Mouse (Mus musculus) brain, adult 10 weeks (tissue): ENCODE data around the gene Aarsd1. TPM values are rescaled to one million over a fixed set of nuclear protein-coding genes. Genes with fewer than 3 reads are reported as not detected.

ENCODE experiments used
- polyA plus RNA-seq: library from polyadenylated mRNA; stranded (reverse); fragments of 350-450 nt; fragmentation: Illumina TruSeq; extraction: RNeasy Lipid Tissue Mini Kit (QIAGEN cat#74804); gene quantifications from one replicate; pipeline ENCODE4 v1.2.3, GENCODE M21; 2015; ENCODE audit warnings: low read depth, low replicate concordance

Gene Aarsd1
- polyA plus RNA-seq, result 71.2 TPM

DNA sequence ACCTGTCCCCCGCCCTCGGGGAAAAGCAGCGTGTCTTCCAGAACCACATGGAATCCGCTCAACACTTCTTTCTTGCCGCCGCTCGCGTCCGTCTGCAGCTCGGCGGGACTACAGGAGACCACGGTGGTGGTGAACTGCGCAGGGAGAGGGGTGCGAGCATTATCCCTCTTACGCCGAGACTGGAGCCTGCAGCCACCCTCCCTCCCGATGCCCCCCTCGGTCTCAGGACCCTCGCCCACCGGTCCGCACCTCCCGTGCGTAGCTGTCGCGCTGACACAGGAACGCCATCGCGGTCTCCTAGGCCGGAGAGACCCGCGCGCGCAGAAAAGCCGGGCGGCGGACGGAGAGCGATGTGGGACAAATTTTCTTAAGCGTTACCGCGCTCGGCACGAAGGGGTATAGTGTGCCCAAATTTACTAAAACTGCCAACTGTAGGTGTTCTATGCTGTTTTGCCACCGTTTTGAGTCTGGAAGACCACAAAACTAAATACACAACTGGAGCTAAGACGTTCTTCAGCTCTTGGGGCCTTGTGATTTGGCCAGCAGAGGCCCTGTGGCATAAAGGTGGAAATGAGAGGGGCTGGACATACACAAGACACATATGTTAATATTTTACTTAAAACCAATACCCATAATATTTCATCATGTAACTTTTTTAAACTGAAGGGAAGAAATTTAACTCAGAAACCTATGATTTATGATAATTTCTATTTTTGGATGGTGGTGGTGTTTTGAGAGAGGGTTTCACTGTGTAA lies at the start of gene Aarsd1:
Gene Aarsd1, minus strand, starts transcription at position 515 of the 755 bp plus-strand sequence.

DNA sequence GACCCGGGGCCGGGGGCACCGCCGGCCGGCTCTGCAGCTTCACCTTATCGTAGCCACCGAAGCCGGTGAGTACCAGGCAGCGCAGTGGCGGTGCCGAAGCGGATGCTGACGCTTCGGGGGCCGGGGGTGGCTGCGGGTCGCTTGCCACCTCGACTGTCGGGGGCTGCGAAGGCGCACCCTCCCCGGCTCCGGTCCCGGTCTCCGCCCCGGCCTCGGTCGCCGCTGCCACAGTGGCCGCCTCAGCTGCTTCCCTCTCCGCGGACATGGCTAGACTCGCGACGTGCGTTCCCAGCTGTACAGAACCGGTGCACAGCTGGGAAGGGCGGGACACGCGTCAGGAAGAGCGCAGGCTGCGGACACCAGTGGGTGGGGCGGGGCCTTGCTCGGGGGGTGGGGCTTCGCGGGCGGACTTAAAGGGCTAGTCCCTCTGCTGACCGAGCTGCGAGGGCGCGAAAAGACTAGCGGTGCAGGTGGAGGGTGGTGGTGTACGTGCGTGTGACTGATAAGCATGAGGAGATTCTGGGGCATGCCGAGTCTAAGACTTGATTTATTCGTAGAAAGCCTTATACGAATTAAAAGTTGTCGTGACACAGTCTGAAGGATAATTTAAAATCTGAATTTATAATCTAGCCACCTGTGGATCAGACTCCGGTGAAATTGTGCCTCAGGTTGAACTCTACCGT lies 48.6 kb upstream of the Aarsd1 start, which contains the start of gene Vat1:
Gene Vat1, minus strand, starts transcription at position 362 of the 683 bp plus-strand sequence.

DNA sequence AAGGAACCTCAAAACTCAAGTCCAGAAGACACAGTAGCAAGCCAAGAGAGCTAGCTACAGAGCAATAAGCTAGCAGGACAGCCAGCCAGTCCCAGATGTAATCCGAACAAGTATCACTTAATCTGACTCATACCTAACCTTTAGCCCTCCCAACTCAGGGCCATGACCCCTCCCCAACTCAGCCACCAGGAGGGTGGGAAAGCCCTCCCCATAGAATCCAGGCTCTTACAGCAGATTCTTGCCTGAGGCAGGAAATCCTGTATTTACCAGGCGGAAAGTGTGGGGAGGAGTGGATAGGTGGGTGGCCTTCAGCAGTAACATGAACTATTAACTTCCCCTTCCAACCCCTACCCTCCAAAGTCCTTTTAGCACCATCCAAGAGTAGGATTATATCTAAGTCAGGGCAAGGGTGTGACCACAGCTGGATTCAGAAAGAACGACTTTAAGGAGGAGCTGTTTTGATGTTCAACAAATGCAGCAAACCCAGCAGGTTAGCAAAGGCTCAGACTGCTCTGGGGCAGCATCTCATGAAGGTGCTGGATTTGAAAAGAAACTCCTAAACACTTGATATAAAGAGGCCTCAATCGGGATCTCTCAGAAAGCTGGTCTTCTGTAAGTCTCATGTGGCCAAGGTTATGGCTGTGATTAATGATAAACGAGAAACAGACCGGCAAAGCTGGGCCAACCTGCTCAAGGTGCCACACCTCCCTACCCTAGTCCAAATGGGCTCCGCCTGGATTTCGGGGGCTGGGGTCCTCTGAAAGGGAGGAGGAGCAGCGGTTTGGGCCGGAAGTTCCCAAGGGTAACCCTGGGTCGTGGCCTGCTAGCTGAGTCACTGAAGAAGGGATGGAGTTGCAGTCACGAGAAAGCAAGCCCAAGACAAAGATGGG lies 47.0 kb upstream of the Aarsd1 start, which contains the start of gene Rnd2:
Gene Rnd2, plus strand, starts transcription at position 789 of the 890 bp plus-strand sequence.

DNA sequence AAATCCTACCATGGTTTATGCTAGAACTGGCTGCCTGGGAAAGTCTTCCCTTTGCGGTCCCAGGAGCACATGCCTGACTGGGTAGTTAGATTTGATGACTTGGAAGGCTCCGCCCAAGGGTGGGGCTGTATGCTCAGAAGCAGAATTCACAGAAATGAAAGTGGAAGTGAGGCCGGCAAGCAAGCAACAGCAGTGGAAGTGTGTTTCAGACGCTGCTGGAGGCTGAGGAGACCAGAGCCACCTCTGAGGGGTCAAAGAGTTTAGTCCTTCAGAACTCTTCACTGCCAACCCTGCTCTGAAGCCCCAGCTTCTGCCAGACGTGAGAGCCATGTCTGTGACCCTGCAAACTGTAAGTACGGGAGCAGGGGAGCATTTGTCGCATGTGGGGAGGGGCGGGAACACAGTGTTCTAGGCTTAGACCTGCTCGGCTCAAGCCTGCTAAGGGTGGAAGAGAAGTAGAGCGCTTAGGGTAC lies 30.9 kb upstream of the Aarsd1 start, which contains the start of gene Ifi35:
Gene Ifi35, plus strand, starts transcription at position 134 of the 473 bp plus-strand sequence.

DNA sequence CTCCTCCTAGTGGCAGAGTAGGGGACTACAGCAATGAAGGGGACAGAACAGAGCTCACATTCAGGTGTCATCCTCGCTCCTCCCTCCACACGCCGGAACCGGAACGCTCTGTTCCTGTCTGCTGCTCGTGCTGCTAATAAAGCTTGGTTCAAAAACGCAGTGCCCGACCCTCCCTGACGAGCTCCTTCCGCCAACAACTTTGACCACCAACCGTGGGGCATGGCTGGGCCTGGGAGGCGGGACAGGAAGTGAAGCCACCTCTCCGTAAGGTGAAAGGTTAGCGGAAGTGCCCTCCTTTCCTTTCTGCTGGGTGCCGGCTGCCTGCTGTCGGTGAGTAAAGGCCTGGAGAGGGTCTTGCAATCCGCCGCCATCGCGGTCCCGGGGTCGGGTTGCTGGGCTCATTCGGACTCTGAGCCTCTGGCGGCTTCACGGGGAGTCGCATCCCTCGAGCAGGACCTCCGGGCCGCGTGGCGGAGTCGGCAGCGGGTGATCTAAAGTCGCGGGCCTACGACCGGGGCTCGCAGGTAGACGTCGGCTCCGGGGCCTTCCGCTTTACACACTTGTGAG lies 24.8 kb upstream of the Aarsd1 start, which contains the start of gene Rpl27:
Gene Rpl27, plus strand, starts transcription at position 172 of the 567 bp plus-strand sequence.

DNA sequence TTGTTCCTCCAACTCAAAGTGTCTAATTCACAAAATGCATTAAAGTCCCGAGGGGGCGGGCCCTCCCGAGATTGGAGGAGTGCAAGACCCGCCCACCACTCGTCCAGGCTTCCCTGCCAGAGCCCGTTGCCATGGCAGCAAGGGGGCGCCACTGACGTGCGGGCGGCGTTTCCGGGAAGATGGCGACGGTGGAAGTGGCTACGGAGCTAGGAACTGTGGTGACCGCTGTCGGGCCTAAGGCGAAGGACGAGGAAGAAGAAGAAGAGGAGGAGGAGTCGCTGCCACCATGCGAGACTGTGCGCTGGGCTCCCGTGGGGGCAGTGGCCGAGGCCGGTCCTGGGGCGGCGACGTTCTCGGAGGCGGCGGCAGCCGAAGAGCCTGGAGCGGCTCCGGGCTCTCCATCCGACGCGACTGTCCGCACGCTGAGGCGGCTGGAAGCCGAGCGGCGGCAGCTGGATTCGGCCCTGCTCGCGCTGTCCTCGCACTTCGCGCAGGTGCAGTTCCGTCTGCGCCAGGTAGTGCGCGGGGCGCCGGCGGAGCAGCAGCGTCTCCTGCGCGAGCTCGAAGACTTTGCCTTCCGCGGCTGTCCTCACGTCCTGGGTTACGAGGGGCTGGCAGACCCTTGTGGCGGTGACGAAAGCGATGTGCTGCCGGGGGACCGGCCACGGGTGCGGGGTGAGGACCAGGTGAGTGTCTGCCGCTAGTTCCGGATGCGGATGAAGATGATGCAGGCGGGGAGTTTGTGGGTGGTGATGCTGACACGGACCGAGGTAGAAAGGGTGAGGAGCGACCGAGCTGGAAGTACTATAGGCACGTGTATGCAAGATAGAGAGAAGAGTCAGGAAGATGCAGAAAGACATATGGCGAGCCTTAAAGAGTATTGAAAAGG lies 7.8 kb upstream of the Aarsd1 start, which contains the start of the genes Rundc1 and Ptges3l:
Gene Rundc1, plus strand, starts transcription at position 161 of the 889 bp plus-strand sequence.
Gene Ptges3l, minus strand, starts transcription at position 409 of the 889 bp plus-strand sequence.

DNA sequence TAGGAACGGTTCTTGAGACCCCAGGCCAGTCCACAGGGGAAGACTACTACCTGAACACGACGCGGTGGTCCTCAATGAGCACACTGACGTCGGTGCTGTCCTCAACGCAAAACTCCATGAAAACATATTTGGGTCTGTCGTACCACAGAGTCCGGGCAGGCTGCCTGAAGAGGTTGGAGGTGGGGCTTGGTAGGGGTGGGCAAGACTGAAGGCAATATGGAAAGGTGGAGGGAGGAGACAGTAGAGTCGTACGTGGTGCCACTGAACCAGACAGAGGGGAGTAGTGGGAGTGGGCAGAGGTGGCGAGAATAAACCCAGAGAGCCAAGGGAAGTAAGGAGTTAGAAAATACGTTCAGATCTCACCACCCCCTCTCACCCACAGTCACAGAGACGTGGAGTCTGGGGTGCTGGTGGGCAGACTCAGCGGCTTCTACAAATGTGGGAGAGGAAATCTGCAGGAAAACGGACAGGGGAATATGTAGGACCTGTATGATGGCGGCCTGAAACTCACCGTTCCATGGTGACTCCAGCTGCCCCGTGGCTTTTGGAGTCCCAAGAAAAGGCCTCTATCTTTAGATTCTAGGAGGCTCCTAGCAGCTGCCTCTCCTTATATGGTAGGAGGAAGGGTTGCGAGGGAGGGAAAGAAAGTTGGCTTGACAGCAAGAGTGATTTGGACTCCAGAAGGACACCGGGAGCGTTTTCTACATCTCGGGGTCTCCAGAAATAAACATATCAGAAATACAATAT lies 6.9 kb upstream of the Aarsd1 start, which contains the start of gene Gm27029:
Gene Gm27029, minus strand, starts transcription at position 692 of the 747 bp plus-strand sequence.

DNA sequence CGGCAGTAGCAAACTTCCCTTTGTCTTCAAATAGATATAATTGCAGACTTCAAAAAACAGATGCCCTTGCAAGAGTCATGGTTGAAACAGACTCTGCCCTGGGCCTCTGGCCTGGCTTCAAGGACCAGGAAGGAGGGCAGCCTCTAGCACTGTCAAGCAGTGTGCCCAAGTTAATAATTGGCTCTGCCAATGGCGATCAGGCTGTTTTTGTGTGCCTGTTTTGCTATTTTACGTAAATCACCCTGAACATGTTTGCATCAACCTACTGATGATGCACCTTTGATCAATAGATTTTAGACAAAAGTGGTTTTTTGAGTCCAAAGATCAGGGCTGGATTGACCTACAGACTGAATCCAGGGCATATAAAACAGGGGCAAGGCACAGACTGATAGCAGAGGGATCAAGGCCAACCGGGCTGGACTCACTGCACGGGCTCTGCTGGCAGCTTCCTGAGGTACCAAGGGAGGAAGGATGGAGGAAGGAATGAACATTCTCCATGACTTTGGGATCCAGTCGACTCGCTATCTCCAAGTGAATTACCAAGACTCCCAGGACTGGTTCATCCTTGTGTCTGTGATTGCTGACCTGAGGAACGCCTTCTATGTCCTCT lies 50.0 kb downstream of the Aarsd1 start, which contains the start of gene G6pc:
Gene G6pc, plus strand, starts transcription at position 236 of the 610 bp plus-strand sequence.

Other genes starting within 250 kb of the Aarsd1 start
- 98.9 TPM for gene Cntnap1, start 247.1 kb downstream of the Aarsd1 start, polyA plus RNA-seq
- 7.8 TPM for gene Plekhh3, start 246.3 kb downstream of the Aarsd1 start, polyA plus RNA-seq
- gene Ccr10, start 242.2 kb downstream of the Aarsd1 start, polyA plus RNA-seq, result not detected
- 42.2 TPM for gene Ezh1, start 191.2 kb downstream of the Aarsd1 start, polyA plus RNA-seq
- gene Ramp2, start 171.6 kb downstream of the Aarsd1 start, polyA plus RNA-seq, result 28.6 TPM
- 94.4 TPM for gene Vps25, start 163.9 kb downstream of the Aarsd1 start, polyA plus RNA-seq
- gene Wnk4, start 157.0 kb downstream of the Aarsd1 start, polyA plus RNA-seq, result 4.8 TPM
- gene Cntd1, start 138.6 kb downstream of the Aarsd1 start, polyA plus RNA-seq, result 0.58 TPM
- gene Coa3, start 138.5 kb downstream of the Aarsd1 start, polyA plus RNA-seq, result 223 TPM
- 183 TPM for gene Becn1, start 115.3 kb downstream of the Aarsd1 start, polyA plus RNA-seq
- gene Psme3, start 101.4 kb downstream of the Aarsd1 start, polyA plus RNA-seq, result 106 TPM
- 3.6 TPM for gene Aoc2, start 92.6 kb downstream of the Aarsd1 start, polyA plus RNA-seq
- gene Aoc3, start 87.0 kb downstream of the Aarsd1 start, polyA plus RNA-seq, result 0.64 TPM
- not detected for gene G6pc, start 50.1 kb downstream of the Aarsd1 start, polyA plus RNA-seq
- gene Gm27029, start 7.2 kb upstream of the Aarsd1 start, polyA plus RNA-seq, result 3.4 TPM
- 31.3 TPM for gene Rundc1, start 7.5 kb upstream of the Aarsd1 start, polyA plus RNA-seq
- gene Ptges3l, start 7.7 kb upstream of the Aarsd1 start, polyA plus RNA-seq, result 6.1 TPM
- gene Rpl27, start 24.7 kb upstream of the Aarsd1 start, polyA plus RNA-seq, result 399 TPM
- gene Ifi35, start 30.8 kb upstream of the Aarsd1 start, polyA plus RNA-seq, result 5.8 TPM
- 246 TPM for gene Rnd2, start 47.4 kb upstream of the Aarsd1 start, polyA plus RNA-seq
- 31.2 TPM for gene Vat1, start 48.6 kb upstream of the Aarsd1 start, polyA plus RNA-seq
- 0.70 TPM for gene Brca1, start 134.3 kb upstream of the Aarsd1 start, polyA plus RNA-seq
- 110 TPM for gene Nbr1, start 134.5 kb upstream of the Aarsd1 start, polyA plus RNA-seq
- 1.1 TPM for gene Tmem106a, start 164.6 kb upstream of the Aarsd1 start, polyA plus RNA-seq
- gene Gm11634, start 181.6 kb upstream of the Aarsd1 start, polyA plus RNA-seq, result not detected
- gene Rdm1, start 209.6 kb upstream of the Aarsd1 start, polyA plus RNA-seq, result 9.0 TPM
- 36.1 TPM for gene Arl4d, start 247.9 kb upstream of the Aarsd1 start, polyA plus RNA-seq